Mouse (Mus musculus): ENCODE measurements at regions not wholly inside any gene's neighbourhood (a gene's known extent, or its start where the extent isn't known, plus 50 kb on each side); places are given as distances from the start of the nearest gene placed in this dataset.

MicroRNA genes in the stretch of these regions (microRNA counts, 519-probe panel; counts per million panel counts)
- 5,605 counts per million, percentile 88 among the panel's probes with 10 or more counts for microRNA mmu-miR-206

Small RNAs in the stretch of these regions (microRNA-seq; reads per million reads assigned to microRNA genes)
- 851 reads per million, percentile 76 among the genes with 10 or more reads in this experiment for gene Mir206

All from neural tube, embryonic 12.5 days (tissue).